Mouse (Mus musculus) kidney, embryonic 15.5 days (tissue): ENCODE data around the gene Cabp1. TPM values are rescaled to one million over a fixed set of nuclear protein-coding genes. Genes with fewer than 3 reads are reported as not detected.

ENCODE experiments used
- ATAC-seq: fragments of 200-750 bp; cut with Nextera tagmentation; replicated peaks from 2 replicates; pipeline ENCODE4 v1.8.0; 2017; ENCODE audit warnings: moderate TSS enrichment; ENCODE audit not compliant: low FRiP score
- H3K27ac ChIP-seq: fragments of 300-500 bp; sonication (generic); 2 replicates; pipeline ENCODE4 v1.5.1; 2015; ENCODE audit warnings: mild to moderate bottlenecking, inconsistent platforms
- H3K27me3 ChIP-seq: fragments of 300-500 bp; sonication (generic); 2 replicates; pipeline ENCODE4 v1.6.1; 2015; ENCODE audit warnings: inconsistent platforms
- H3K36me3 ChIP-seq: fragments of 300-500 bp; sonication (generic); 2 replicates; pipeline ENCODE4 v1.6.1; 2015; ENCODE audit warnings: inconsistent platforms
- H3K4me1 ChIP-seq: fragments of 300-500 bp; sonication (generic); 2 replicates; pipeline ENCODE4 v1.6.1; 2015; ENCODE audit warnings: inconsistent platforms
- H3K4me2 ChIP-seq: fragments of 300-500 bp; sonication (generic); 2 replicates; pipeline ENCODE4 v1.6.1; 2015; ENCODE audit warnings: moderate library complexity, mild to moderate bottlenecking, inconsistent platforms
- H3K4me3 ChIP-seq: fragments of 300-500 bp; sonication (generic); replicated peaks from 2 replicates; pipeline ENCODE4 v1.5.1; 2015; ENCODE audit warnings: mild to moderate bottlenecking, inconsistent platforms
- H3K9ac ChIP-seq: fragments of 300-500 bp; sonication (generic); 2 replicates; pipeline ENCODE4 v1.6.1; 2015; ENCODE audit warnings: mild to moderate bottlenecking, inconsistent platforms
- H3K9me3 ChIP-seq: fragments of 300-500 bp; sonication (generic); replicated peaks from 2 replicates; pipeline ENCODE4 v1.6.1; 2016; ENCODE audit warnings: inconsistent platforms
- WGBS: fragments of 180-500 bp; shearing (Covaris S2); methylation state at CpG from one replicate; pipeline ENCODE4 v1.1.7; 2015; ENCODE audit warnings: mixed read lengths; 5-methylcytosine and 5-hydroxymethylcytosine counted together
- polyA plus RNA-seq: library from polyadenylated mRNA; unstranded; fragments of >200 nt; fragmentation: Nextera tagmentation; extraction: Ambion mirVana; gene quantifications from 2 replicates; pipeline ENCODE4 v1.2.1, GENCODE M21; 2015

Gene Cabp1
- polyA plus RNA-seq: 1.7 TPM in 2 replicates

DNA sequence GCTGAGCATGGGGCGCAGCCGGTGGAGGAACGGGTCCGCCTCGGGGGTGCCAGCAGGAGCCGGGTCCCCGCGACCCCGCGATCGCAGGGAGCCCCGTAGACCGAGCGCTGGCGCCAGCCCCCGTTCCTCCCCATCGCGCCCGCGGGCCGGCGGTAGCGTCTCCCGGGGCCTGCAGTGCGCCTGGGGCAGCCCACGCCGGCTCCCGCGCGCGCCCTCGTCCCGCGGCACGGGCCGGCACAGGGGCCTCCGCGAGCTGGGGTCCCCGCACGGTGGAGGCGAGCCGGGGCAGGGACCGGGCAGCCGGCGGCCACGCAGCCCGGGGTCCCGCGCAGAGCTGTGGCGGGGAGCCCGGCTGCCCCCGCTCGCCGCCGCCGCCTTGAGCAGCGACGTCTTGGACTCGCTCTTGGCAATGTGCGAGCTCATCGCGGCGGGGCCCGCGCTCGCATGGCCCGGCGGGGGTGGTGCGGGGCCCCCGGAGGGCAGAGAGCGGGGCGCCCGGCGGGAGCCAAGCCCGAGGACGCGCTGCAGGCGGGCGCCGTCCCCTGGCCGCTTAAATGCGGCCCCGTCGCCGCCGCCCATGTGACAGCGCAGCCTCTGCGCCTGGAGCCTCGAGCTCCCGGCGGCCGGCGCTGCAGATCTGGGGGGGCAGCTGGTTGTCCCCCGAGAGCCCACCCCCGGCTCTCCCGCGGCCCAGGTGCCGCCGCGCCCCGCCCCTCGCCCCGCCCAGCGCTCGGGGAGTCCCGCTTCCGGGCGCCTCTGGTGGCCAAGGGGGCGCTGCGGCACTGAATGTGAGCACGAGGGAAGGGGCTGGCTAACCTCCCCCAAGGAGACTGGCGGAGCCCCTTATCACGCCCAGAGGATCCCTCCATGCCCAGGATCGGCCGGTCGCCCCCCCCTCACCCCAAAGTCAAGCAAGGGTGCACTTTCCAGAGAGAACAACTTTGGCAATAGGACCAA, at the start of gene Cabp1:
TSS of gene Cabp1 (minus strand) at position 713 of the 957 bp plus-strand sequence.
- Histone ChIP-seq H3K9me3 (no peaks in the 10 kb centered on the region), H3K4me3 (peak within 1 kb of the TSS; percentile 62), H3K9ac (peak within 1 kb of the TSS; percentile 48), H3K4me1 (peaks cover 31% of the 10 kb centered on the region), H3K4me2 (peak within 1 kb of the TSS; percentile 100), H3K36me3 (no peaks in the 10 kb centered on the region), H3K27ac (no peak within 1 kb of the TSS), H3K27me3 (peaks cover 70% of the 10 kb centered on the region)
- ATAC-seq: peak; percentile 53
- under 1% methylated on average over 93 of the region's 116 CpGs for WGBS

GRCm38 (mm10) chr5:115240191-115240590, 46.0 kb upstream of the Cabp1 start:
- Histone ChIP-seq H3K27me3 (no peaks in the 10 kb centered on the region), H3K9ac (no peak overlapping the region), H3K4me3 (no peak overlapping the region), H3K4me1 (peaks cover 23% of the 10 kb centered on the region), H3K4me2 (no peak overlapping the region), H3K9me3 (no peaks in the 10 kb centered on the region), H3K27ac (no peak overlapping the region), H3K36me3 (peaks cover 56% of the 10 kb centered on the region)
- WGBS: 81% methylated on average over 11 of the region's 11 CpGs
- ATAC-seq: no peak

DNA sequence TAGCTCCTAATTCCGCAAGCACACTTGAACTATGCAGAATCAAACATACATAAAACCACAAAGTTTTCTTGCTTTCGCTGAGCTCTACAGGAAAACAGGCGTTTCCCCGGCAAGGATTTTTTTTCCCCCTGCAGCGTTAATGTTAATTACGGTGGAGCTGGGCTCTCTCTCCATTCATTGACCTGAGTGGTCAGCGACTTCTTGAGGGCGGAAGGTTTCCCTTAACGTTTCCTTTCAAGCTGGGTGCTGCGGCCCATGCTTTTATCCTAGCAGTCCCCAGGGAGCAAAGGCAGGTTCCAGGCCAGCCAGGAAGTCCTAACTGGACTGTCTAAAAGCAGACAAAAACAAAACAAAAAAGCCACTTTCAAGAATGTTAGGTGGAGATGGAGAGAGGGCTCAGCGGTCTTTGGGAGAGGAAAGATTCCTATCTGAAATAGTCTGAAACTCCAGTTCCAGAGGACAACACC, 44.6 kb upstream of the Cabp1 start:
- peak overlapping the region; percentile 70 for H3K9ac ChIP-seq

GRCm38 (mm10) chr5:115237803-115238728, 43.9 kb upstream of the Cabp1 start:
- ATAC-seq: peak; percentile 87
- Histone ChIP-seq H3K36me3 (peaks cover 35% of the 10 kb centered on the region), H3K4me2 (peak overlapping the region; percentile 88), H3K9me3 (no peaks in the 10 kb centered on the region), H3K27me3 (peaks cover 8% of the 10 kb centered on the region), H3K4me1 (peaks cover 26% of the 10 kb centered on the region), H3K4me3 (peak overlapping the region; percentile 82), H3K9ac (peak overlapping the region; percentile 70), H3K27ac (peak overlapping the region; percentile 70)
- WGBS: under 1% methylated on average over 88 of the region's 88 CpGs

More for the DNA sequence above, 44.6 kb upstream of the Cabp1 start:
- H3K27ac ChIP-seq: no peak overlapping the region
- peaks cover 5% of the 10 kb centered on the region for H3K27me3 ChIP-seq
- no peak for ATAC-seq
- WGBS: 6% methylated on average over 11 of the region's 11 CpGs
- peak overlapping the region; percentile 82 for H3K4me3 ChIP-seq
- peaks cover 26% of the 10 kb centered on the region for H3K4me1 ChIP-seq
- H3K9me3 ChIP-seq: no peaks in the 10 kb centered on the region
- H3K4me2 ChIP-seq: peak overlapping the region; percentile 88
- peaks cover 42% of the 10 kb centered on the region for H3K36me3 ChIP-seq

DNA sequence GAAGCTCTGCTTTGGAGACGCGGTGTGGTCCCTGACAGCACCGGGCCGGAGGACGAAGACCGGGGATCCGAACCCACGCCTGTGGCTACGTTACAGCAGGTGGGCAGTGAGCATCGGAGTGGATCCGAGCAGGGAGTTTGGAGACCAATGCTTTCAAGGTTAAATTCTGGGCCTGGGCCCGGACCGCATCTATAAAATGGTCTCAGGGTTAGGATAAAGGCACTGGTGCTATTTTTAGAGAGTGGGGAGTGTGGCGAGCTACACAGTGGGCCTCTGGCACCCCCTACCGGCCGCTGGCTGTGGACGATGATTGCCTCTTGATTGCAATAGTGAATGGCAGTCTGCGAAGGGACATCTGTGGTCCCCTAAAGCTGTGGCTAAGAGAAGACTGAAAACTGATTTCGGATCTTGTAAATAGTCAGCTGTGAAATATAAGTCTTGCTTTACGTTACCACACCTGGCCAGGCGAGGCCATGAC, 41.6 kb upstream of the Cabp1 start, which contains the start of gene Pop5:
TSS of gene Pop5 (plus strand) at position 51 of the 478 bp plus-strand sequence.
- Histone ChIP-seq H3K36me3 (peaks cover 13% of the 10 kb centered on the region), H3K4me2 (peak within 1 kb of the TSS; percentile 91), H3K27me3 (peaks cover 23% of the 10 kb centered on the region), H3K4me3 (peak within 1 kb of the TSS; percentile 55), H3K27ac (peak within 1 kb of the TSS; percentile 38), H3K4me1 (peaks cover 38% of the 10 kb centered on the region), H3K9me3 (no peaks in the 10 kb centered on the region), H3K9ac (peak within 1 kb of the TSS; percentile 55)
- WGBS: 2% methylated on average over 21 of the region's 21 CpGs
- ATAC-seq: peak; percentile 66

GRCm38 (mm10) chr5:115235323-115235771, 41.2 kb upstream of the Cabp1 start:
- Histone ChIP-seq H3K4me1 (peaks cover 38% of the 10 kb centered on the region), H3K4me2 (peak overlapping the region; percentile 91)
- under 1% methylated on average over 44 of the region's 45 CpGs for WGBS

DNA sequence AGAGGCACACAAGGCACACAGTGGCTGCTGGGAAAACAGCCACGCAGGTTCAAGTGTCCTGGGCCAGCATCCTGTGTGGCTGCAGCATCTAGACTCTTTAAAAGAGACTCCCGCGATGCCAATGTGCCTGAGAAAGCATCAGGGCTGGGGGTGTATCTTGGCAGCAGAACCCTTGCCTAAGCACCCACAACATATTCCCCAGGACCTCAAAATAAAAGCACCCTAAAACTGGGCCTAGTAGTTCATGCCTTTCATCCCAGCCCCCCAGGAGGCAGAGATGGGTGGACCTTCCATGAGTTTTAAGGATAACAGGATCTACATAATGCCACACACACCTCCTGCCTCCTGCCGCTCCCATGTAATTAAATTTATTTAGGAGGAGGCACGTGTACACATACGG, 40.3 kb upstream of the Cabp1 start:
- Histone ChIP-seq H3K27ac (no peak overlapping the region), H3K4me2 (no peak overlapping the region), H3K4me3 (no peak overlapping the region), H3K4me1 (peaks cover 38% of the 10 kb centered on the region), H3K9me3 (no peaks in the 10 kb centered on the region), H3K36me3 (no peaks in the 10 kb centered on the region), H3K27me3 (peaks cover 23% of the 10 kb centered on the region), H3K9ac (no peak overlapping the region)
- no peak for ATAC-seq
- WGBS: 61% methylated on average over 6 of the region's 6 CpGs

More at GRCm38 (mm10) chr5:115235323-115235771, 41.2 kb upstream of the Cabp1 start:
- H3K27me3 ChIP-seq: peaks cover 23% of the 10 kb centered on the region
- H3K36me3 ChIP-seq: peaks cover 8% of the 10 kb centered on the region
- peak overlapping the region; percentile 38 for H3K27ac ChIP-seq
- peak; percentile 46; the same call in 1 of the 2 replicates for ATAC-seq
- no peaks in the 10 kb centered on the region for H3K9me3 ChIP-seq
- H3K9ac ChIP-seq: peak overlapping the region; percentile 55
- H3K4me3 ChIP-seq: peak overlapping the region; percentile 55

DNA sequence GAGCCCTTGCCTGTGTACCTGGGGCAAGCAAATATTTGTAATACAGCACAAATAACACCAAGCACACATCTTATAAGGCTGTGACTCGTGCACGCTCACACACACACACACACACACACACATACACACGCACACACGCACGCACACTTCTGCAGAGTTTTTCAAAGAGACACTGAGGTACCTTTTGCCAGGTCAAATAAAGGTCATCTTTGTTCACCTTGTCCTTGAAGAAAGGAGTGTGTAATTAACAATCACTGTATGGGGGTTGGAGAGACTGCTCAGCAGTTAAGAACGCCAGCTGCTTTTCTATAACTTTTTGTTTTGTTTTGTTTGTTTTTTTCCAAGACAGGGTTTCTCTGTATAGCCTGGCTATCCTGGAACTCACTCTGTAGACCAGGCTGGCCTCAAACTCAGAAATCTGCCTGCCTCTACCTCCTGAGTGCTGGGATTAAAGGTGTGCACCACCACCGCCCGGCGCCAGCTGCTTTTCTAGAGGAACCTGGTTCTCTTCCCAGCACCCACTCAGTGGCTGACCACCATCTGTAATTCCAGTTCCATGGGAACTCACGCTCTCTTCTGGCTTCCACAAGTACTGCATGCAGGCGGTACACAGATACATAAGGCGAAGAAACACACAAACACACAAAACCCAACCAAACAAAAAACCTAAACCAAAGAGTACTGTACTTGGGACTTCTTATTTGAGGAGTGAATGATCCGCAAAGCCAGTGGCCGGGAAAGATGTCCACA, 39.0 kb upstream of the Cabp1 start:
- H3K36me3 ChIP-seq: no peaks in the 10 kb centered on the region
- no peak overlapping the region for H3K27ac ChIP-seq
- H3K9ac ChIP-seq: no peak overlapping the region
- H3K27me3 ChIP-seq: peaks cover 23% of the 10 kb centered on the region
- H3K4me2 ChIP-seq: no peak overlapping the region
- H3K9me3 ChIP-seq: no peaks in the 10 kb centered on the region
- 89% methylated on average over 14 of the region's 14 CpGs for WGBS
- no peak for ATAC-seq
- no peak overlapping the region for H3K4me3 ChIP-seq
- H3K4me1 ChIP-seq: peaks cover 27% of the 10 kb centered on the region

DNA sequence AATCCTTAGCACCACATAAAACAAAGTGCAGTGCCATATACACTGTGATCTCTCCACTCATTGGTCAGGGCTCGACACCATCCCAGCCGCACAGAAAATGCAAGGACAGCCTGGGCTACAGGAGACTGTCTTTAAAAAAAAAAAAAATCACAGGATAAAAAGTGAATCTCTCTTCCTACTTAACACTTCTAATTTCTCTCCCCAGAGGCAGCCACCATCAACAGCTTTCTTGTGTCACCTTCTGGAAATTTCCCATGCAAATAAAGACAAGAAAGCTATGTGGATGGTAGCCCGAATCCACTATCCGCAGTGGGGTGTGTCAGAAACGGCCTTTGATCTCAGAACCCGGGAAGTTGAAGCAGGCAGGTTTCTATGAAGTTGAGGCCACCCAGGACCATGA, 38.3 kb upstream of the Cabp1 start:
- Histone ChIP-seq H3K9ac (no peak overlapping the region), H3K27ac (no peak overlapping the region), H3K27me3 (peaks cover 23% of the 10 kb centered on the region), H3K4me1 (peaks cover 27% of the 10 kb centered on the region), H3K36me3 (no peaks in the 10 kb centered on the region), H3K9me3 (no peaks in the 10 kb centered on the region), H3K4me3 (no peak overlapping the region), H3K4me2 (no peak overlapping the region)
- 41% methylated on average over 6 of the region's 6 CpGs for WGBS
- ATAC-seq: no peak

GRCm38 (mm10) chr5:115231552-115232120, 37.5 kb upstream of the Cabp1 start:
- peak overlapping the region; percentile 39 for H3K4me2 ChIP-seq

More at GRCm38 (mm10) chr5:115231552-115232120, 37.5 kb upstream of the Cabp1 start:
- Histone ChIP-seq H3K4me1 (peaks cover 27% of the 10 kb centered on the region), H3K27me3 (peaks cover 23% of the 10 kb centered on the region), H3K9ac (no peak overlapping the region), H3K36me3 (no peaks in the 10 kb centered on the region), H3K27ac (no peak overlapping the region), H3K9me3 (no peaks in the 10 kb centered on the region), H3K4me3 (peak overlapping the region; percentile 9; the same call in 1 of the 2 replicates)
- ATAC-seq: no peak
- 20% methylated on average over 16 of the region's 16 CpGs for WGBS
